Mouse (Mus musculus) bone marrow macrophage, adult 2 months (primary cell): ENCODE results near the gene Lin7c.

ENCODE experiments used
- CTCF ChIP-seq: IDR thresholded peaks from 2 replicates; pipeline ENCODE4 v1.5.1; 2012; ENCODE audit warnings: low read depth, mild to moderate bottlenecking, low read length, moderate library complexity
- POLR2A ChIP-seq: IDR thresholded peaks from 2 replicates; pipeline ENCODE4 v1.6.1; 2012; ENCODE audit warnings: mild to moderate bottlenecking, low read depth, low read length, borderline replicate concordance

DNA sequence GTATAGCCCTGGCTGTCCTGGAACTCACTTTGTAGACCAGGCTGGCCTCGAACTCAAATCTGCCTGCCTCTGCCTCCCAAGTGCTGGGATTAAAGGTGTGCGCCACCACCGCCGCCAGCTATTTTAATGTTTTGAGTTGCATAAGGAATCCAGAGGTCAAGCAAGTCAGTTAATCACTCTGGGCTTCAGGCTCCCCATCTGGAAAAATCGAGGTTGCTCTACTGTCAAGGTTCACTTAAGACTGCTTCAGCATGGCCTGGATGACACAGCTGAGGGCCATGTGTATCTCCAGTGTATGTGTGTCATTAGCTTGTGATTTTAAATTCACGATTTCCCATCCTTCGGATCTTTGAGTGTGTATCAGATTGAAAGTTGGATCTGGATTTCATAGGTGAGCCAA is 36.8 kb downstream of the Lin7c start:
- TF ChIP-seq POLR2A (no peak), CTCF (no peak)
